Mouse (Mus musculus) C2C12 (cell line): ENCODE measurements around the gene Wdr64.

ENCODE experiments used
- CEBPB ChIP-seq: IDR thresholded peaks from one replicate; pipeline ENCODE4 v1.6.1; 2011; ENCODE audit warnings: low read depth, mild to moderate bottlenecking, control low read depth, moderate library complexity
- CTCF ChIP-seq: IDR thresholded peaks from one replicate; pipeline ENCODE4 v1.5.1; 2011; ENCODE audit not compliant: control insufficient read depth, insufficient read depth, insufficient read length

DNA sequence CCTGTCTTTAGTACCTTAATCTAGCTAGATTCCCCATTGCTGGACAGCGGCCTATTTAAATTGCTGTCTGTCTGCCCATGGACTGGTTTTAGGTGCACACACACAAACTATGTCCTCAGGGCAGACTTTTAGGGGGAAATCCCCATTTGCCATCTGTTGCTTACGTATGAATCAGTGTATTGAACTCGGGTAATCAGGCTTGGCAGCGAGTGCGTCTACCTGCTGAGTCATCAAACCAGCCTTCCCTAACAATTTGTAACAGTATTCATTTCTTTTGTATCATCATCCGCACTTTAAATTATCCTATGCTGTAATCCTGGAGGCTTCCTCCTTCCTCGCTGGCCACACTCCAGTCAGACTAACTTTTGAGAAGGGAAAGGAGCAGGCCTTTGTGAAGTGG is 28.4 kb upstream of the Wdr64 start:
- TF ChIP-seq CTCF (no peak), CEBPB (no peak)
